13 mouse cellular contexts compared by ENCODE assay signal in genomic region chr5:115098195-115098594, GRCm38 (mm10). TPM values are rescaled to one million over a fixed set of nuclear protein-coding genes. Genes with fewer than 3 reads are reported as not detected.
DNase-seq lines count a peak whose midpoint lies in the region; ATAC-seq lines count a peak whose summit lies in the region.
"Had no signal": no experiment of that assay in that cellular context is flagged by ENCODE, and none has a peak within 500 bp of the region (broad histone marks: within the 10 kb centered on the region; RNA-seq: fewer than 3 reads in every experiment).

TSS of gene Gm10401 (minus strand) at chr5:115098295.

- no peak within 1 kb of the TSS for H3K9ac ChIP-seq in lung, embryonic 15.5 days
- no peak within 1 kb of the TSS for H3K9ac ChIP-seq in forebrain, embryonic 14.5 days (ENCODE audit: low read length)
- H3K9ac ChIP-seq in neural tube, embryonic 14.5 days (replicated peaks; ENCODE audit: low read depth, low read length), result no peak within 1 kb of the TSS
- H3K9ac ChIP-seq: liver, embryonic 15.5 days had no signal

- ATAC-seq in lung, embryonic 15.5 days (ENCODE audit: borderline replicate concordance, extremely low read depth, low FRiP score, low TSS enrichment), result no peak
- ATAC-seq in forebrain, embryonic 14.5 days, result no peak
- no peak for ATAC-seq in neural tube, embryonic 14.5 days (ENCODE audit: low read depth)

- no peaks in the 10 kb centered on the region for H3K4me1 ChIP-seq in lung, embryonic 15.5 days
- no peaks in the 10 kb centered on the region for H3K4me1 ChIP-seq in forebrain, embryonic 14.5 days (ENCODE audit: control insufficient read depth, insufficient read depth, low read length)
- H3K4me1 ChIP-seq in limb, embryonic 10.5 days, result no peaks in the 10 kb centered on the region
- no peaks in the 10 kb centered on the region for H3K4me1 ChIP-seq in neural tube, embryonic 14.5 days (ENCODE audit: control insufficient read depth, insufficient read depth, low read length)

- no peaks in the 10 kb centered on the region for H3K9me3 ChIP-seq in lung, embryonic 15.5 days
- H3K9me3 ChIP-seq in forebrain, embryonic 14.5 days (replicated peaks; ENCODE audit: control insufficient read depth, low read length), result no peaks in the 10 kb centered on the region
- no peaks in the 10 kb centered on the region for H3K9me3 ChIP-seq in limb, embryonic 10.5 days (replicated peaks)
- no peaks in the 10 kb centered on the region for H3K9me3 ChIP-seq in neural tube, embryonic 14.5 days (ENCODE audit: control insufficient read depth, low read length)
- H3K9me3 ChIP-seq: G1E; liver, embryonic 15.5 days had no signal

- H3K4me2 ChIP-seq in lung, embryonic 15.5 days, result no peak within 1 kb of the TSS
- H3K4me2 ChIP-seq in forebrain, embryonic 14.5 days (ENCODE audit: low read length), result no peak within 1 kb of the TSS
- H3K4me2 ChIP-seq in neural tube, embryonic 14.5 days (ENCODE audit: low read depth, low read length), result no peak within 1 kb of the TSS
- H3K4me2 ChIP-seq: liver, embryonic 15.5 days had no signal

- peaks cover 69% of the 10 kb centered on the region for H3K36me3 ChIP-seq in lung, embryonic 15.5 days
- H3K36me3 ChIP-seq in forebrain, embryonic 14.5 days (ENCODE audit: control insufficient read depth, insufficient read depth, low read length), result peaks cover 72% of the 10 kb centered on the region
- peaks cover 93% of the 10 kb centered on the region for H3K36me3 ChIP-seq in limb, embryonic 10.5 days
- peaks cover 55% of the 10 kb centered on the region for H3K36me3 ChIP-seq in neural tube, embryonic 14.5 days (ENCODE audit: control insufficient read depth, insufficient read depth, low read length)

- H3K27me3 ChIP-seq in lung, embryonic 15.5 days, result no peaks in the 10 kb centered on the region
- H3K27me3 ChIP-seq in forebrain, embryonic 14.5 days (replicated peaks; ENCODE audit: control insufficient read depth, insufficient read depth, low read length), result no peaks in the 10 kb centered on the region
- no peaks in the 10 kb centered on the region for H3K27me3 ChIP-seq in limb, embryonic 10.5 days (ENCODE audit: low read depth, poor library complexity, severe bottlenecking)
- no peaks in the 10 kb centered on the region for H3K27me3 ChIP-seq in neural tube, embryonic 14.5 days (ENCODE audit: control insufficient read depth, insufficient read depth, low read length)
- H3K27me3 ChIP-seq: liver, embryonic 15.5 days had no signal

- WGBS in lung, embryonic 15.5 days, result 93% methylated on average over 8 of the region's 8 CpGs
- WGBS in forebrain, embryonic 14.5 days, result 96% methylated on average over 8 of the region's 8 CpGs
- WGBS in limb, embryonic 10.5 days, result 97% methylated on average over 8 of the region's 8 CpGs
- 96% methylated on average over 8 of the region's 8 CpGs for WGBS in neural tube, embryonic 14.5 days

- H3K4me3 ChIP-seq in lung, embryonic 15.5 days, result no peak within 1 kb of the TSS
- H3K4me3 ChIP-seq in forebrain, embryonic 14.5 days (ENCODE audit: low read depth, low read length), result no peak within 1 kb of the TSS
- no peak within 1 kb of the TSS for H3K4me3 ChIP-seq in limb, embryonic 10.5 days
- no peak within 1 kb of the TSS for H3K4me3 ChIP-seq in neural tube, embryonic 14.5 days (ENCODE audit: low read depth, low read length)
- H3K4me3 ChIP-seq: liver, embryonic 15.5 days had no signal

- no peak within 1 kb of the TSS for H3K27ac ChIP-seq in lung, embryonic 15.5 days
- no peak within 1 kb of the TSS for H3K27ac ChIP-seq in forebrain, embryonic 14.5 days (ENCODE audit: low read depth, low read length)
- H3K27ac ChIP-seq in limb, embryonic 10.5 days, result no peak within 1 kb of the TSS
- H3K27ac ChIP-seq in neural tube, embryonic 14.5 days (ENCODE audit: low read depth, low read length), result no peak within 1 kb of the TSS
- H3K27ac ChIP-seq: liver, embryonic 15.5 days had no signal

- DNase-seq in lung, postnatal 25 days (ENCODE audit: low spot score), result no peak
- no peak for DNase-seq in forebrain, embryonic 14.5 days (ENCODE audit: low spot score)
- DNase-seq in limb, embryonic 10.5 days (ENCODE audit: low spot score), result no peak
- DNase-seq in adrenal gland, adult 18-20 months (ENCODE audit: low spot score in 2 of 2), result no peak
- no peak for DNase-seq in cerebellum, postnatal 10 days
- no peak for DNase-seq in layer of hippocampus, postnatal 10 days (ENCODE audit: low spot score in 2 of 2)
- DNase-seq: adrenal gland, postnatal 14 days; cerebellum, adult 9-11 months; kidney, adult 11 months had no signal

RNA-seq across cellular contexts. Expression of gene Gm10401, which starts in this region (rescaled TPM):
- 26.9 and 32.3 TPM in 2 replicates for polyA plus RNA-seq in lung, embryonic 15.5 days (2015; fragmentation: Nextera tagmentation; extraction: Ambion mirVana)
- 39.4 and 50.4 TPM in 2 replicates for polyA plus RNA-seq in forebrain, embryonic 14.5 days (2014; fragmentation: Nextera tagmentation; extraction: Ambion mirVana)
- polyA plus RNA-seq in limb, embryonic 10.5 days (2016; fragmentation: Nextera tagmentation; extraction: Ambion mirVana), result 24.9 and 26.2 TPM in 2 replicates
- 53.0 and 60.9 TPM in 2 replicates for polyA plus RNA-seq in neural tube, embryonic 14.5 days (2014; fragmentation: Nextera tagmentation; extraction: Ambion mirVana)
- total RNA-seq in adrenal gland, adult 18-20 months (2021), result not detected
- total RNA-seq in layer of hippocampus, postnatal 10 days (2021), result not detected
- total RNA-seq: adrenal gland, postnatal 14 days had no signal
- polyA plus RNA-seq: G1E had no signal
